Mouse (Mus musculus): ENCODE data around the gene Gm16181.
A peak's percentile ranks its signal among the peaks of the same experiment; 100 is the strongest.

Gm16181 gene

GRCm38 (mm10) chr17:35220156-35220952 is at the start of gene Gm16181:
Gene Gm16181, plus strand, starts transcription at chr17:35220834.
- no peak for DNase-seq (ENCODE audit: low read depth, low spot score)

GRCm38 (mm10) chr17:35172445-35173234 is 48.0 kb upstream of the Gm16181 start:
- DNase-seq (ENCODE audit: low read depth, low spot score) = peak; percentile 77

- peak; percentile 71 for DNase-seq (ENCODE audit: low read depth, low spot score)
Observed at GRCm38 (mm10) chr17:35173329-35173728, 47.3 kb upstream of the Gm16181 start.

- peak; percentile 66 for DNase-seq (ENCODE audit: low read depth, low spot score)
Observed at GRCm38 (mm10) chr17:35174201-35174977, 46.2 kb upstream of the Gm16181 start.

GRCm38 (mm10) chr17:35175382-35175781 is 45.3 kb upstream of the Gm16181 start:
- no peak for DNase-seq (ENCODE audit: low read depth, low spot score)

GRCm38 (mm10) chr17:35175968-35176367 is 44.7 kb upstream of the Gm16181 start, which contains the start of gene Aif1:
Gene Aif1, minus strand, starts transcription at chr17:35176068.
- no peak for DNase-seq (ENCODE audit: low read depth, low spot score)

- peak; percentile 80 for DNase-seq (ENCODE audit: low read depth, low spot score)
Observed at GRCm38 (mm10) chr17:35178528-35178927, 42.1 kb upstream of the Gm16181 start.

- no peak for DNase-seq (ENCODE audit: low read depth, low spot score)
Observed at GRCm38 (mm10) chr17:35180093-35180492, 40.5 kb upstream of the Gm16181 start.

GRCm38 (mm10) chr17:35185639-35186611 is 34.7 kb upstream of the Gm16181 start:
- peak; percentile 88 for DNase-seq (ENCODE audit: low read depth, low spot score)

- peak; percentile 87 for DNase-seq (ENCODE audit: low read depth, low spot score)
Observed at GRCm38 (mm10) chr17:35186681-35187080, 34.0 kb upstream of the Gm16181 start.

GRCm38 (mm10) chr17:35187345-35187744 is 33.3 kb upstream of the Gm16181 start:
- no peak for DNase-seq (ENCODE audit: low read depth, low spot score)

- DNase-seq (ENCODE audit: low read depth, low spot score) = no peak
Observed at GRCm38 (mm10) chr17:35187959-35188610, 32.5 kb upstream of the Gm16181 start, which contains the start of gene Lst1. Gene Lst1, minus strand, starts transcription at chr17:35188439.

GRCm38 (mm10) chr17:35189186-35189585 is 31.4 kb upstream of the Gm16181 start:
- no peak for DNase-seq (ENCODE audit: low read depth, low spot score)

- peak; percentile 78 for DNase-seq (ENCODE audit: low read depth, low spot score)
Observed at GRCm38 (mm10) chr17:35190096-35190495, 30.5 kb upstream of the Gm16181 start.

GRCm38 (mm10) chr17:35191723-35192122 is 28.9 kb upstream of the Gm16181 start:
- DNase-seq (ENCODE audit: low read depth, low spot score) = no peak

GRCm38 (mm10) chr17:35192924-35193323 is 27.7 kb upstream of the Gm16181 start:
- no peak for DNase-seq (ENCODE audit: low read depth, low spot score)

GRCm38 (mm10) chr17:35193881-35194843 is 26.5 kb upstream of the Gm16181 start, which contains the start of gene Ltb:
Gene Ltb, plus strand, starts transcription at chr17:35194439.
- peak; percentile 85 for DNase-seq (ENCODE audit: low read depth, low spot score)

GRCm38 (mm10) chr17:35194844-35195630 is 25.6 kb upstream of the Gm16181 start:
- peak; percentile 55 for DNase-seq (ENCODE audit: low read depth, low spot score)

Measured in CD4-positive helper T cell, adult 2 months (primary cell).